ENCODE assay signal across 28 mouse cellular contexts in the genomic region with DNA sequence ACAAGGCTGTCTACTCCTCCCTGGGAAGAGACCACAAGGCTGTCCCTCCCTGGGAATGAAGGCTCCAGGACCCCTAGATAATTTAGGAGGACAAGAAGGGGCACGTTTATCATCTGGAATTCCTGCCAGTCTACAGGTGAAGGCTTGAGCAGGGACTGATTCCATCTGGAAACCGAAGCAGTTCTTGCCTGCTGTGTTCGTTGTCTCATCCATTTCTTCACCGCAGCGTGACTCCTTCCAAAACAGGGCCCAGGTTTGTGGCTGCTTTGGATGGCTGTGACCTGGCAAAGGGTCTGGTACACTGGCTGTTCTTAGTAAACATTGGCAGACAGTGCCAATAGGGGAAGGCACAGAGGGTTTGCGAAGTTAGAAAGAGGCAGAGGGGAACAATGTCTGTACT.
"Had no signal": no experiment of that assay in that cellular context is flagged by ENCODE, and none has a peak within 500 bp of the region (broad histone marks: within the 10 kb centered on the region; RNA-seq: fewer than 3 reads in every experiment).

No protein-coding gene starts in this region.

- DNase-seq: gastrocnemius, postnatal 14 days; gastrocnemius, postnatal 36 days; heart, adult 2 months; heart, postnatal 14 days; heart, postnatal 4 days; kidney, adult 11 months; kidney, adult 2 months; kidney, adult 9 months; kidney, postnatal 14 days; kidney, postnatal 36 days; layer of hippocampus, adult 9-11 months; layer of hippocampus, postnatal 36 days; left cerebral cortex, postnatal 4 days; liver; liver, embryonic 13.5 days had no signal

- H3K4me3 ChIP-seq: heart, adult 2 months; heart, embryonic 13.5 days; heart, embryonic 15.5 days; hindbrain, embryonic 10.5 days; hindbrain, embryonic 12.5 days; kidney, embryonic 15.5 days; left cerebral cortex, adult 2 months; limb, embryonic 12.5 days; liver, embryonic 13.5 days; liver, embryonic 15.5 days had no signal

- H3K9ac ChIP-seq: heart, embryonic 13.5 days; heart, embryonic 15.5 days; hindbrain, embryonic 12.5 days; hindbrain, embryonic 14.5 days; kidney, embryonic 15.5 days; limb, embryonic 12.5 days; liver, embryonic 13.5 days; liver, embryonic 15.5 days had no signal

- H3K4me2 ChIP-seq: heart, embryonic 11.5 days; heart, embryonic 13.5 days; heart, embryonic 15.5 days; hindbrain, embryonic 12.5 days; hindbrain, embryonic 14.5 days; kidney, embryonic 15.5 days; limb, embryonic 12.5 days; liver, embryonic 13.5 days; liver, embryonic 15.5 days had no signal

- H3K4me1 ChIP-seq: heart, embryonic 13.5 days; heart, embryonic 15.5 days; hindbrain, embryonic 10.5 days; hindbrain, embryonic 12.5 days; kidney, embryonic 15.5 days; limb, embryonic 12.5 days; liver, embryonic 13.5 days; liver, embryonic 15.5 days had no signal

- H3K9me3 ChIP-seq: heart, embryonic 13.5 days; heart, embryonic 15.5 days; hindbrain, embryonic 10.5 days; hindbrain, embryonic 12.5 days; kidney, embryonic 15.5 days; limb, embryonic 12.5 days; liver, embryonic 13.5 days; liver, embryonic 15.5 days had no signal

- H3K27me3 ChIP-seq: heart, embryonic 13.5 days; heart, embryonic 15.5 days; hindbrain, embryonic 12.5 days; kidney, embryonic 15.5 days; liver, embryonic 13.5 days; liver, embryonic 15.5 days had no signal

- ATAC-seq: hindbrain, postnatal 0 days; intestine, embryonic 16.5 days had no signal

- H3K27ac ChIP-seq: heart, adult 2 months; heart, embryonic 13.5 days; heart, embryonic 15.5 days; hindbrain, embryonic 10.5 days; hindbrain, embryonic 12.5 days; hindbrain, embryonic 14.5 days; hindbrain, postnatal 0 days; kidney, embryonic 15.5 days; kidney, postnatal 0 days; left cerebral cortex, adult 2 months; limb, embryonic 12.5 days; liver, embryonic 13.5 days; liver, embryonic 15.5 days had no signal

- H3K36me3 ChIP-seq: heart, embryonic 13.5 days; heart, embryonic 15.5 days; hindbrain, embryonic 10.5 days; hindbrain, embryonic 12.5 days; kidney, embryonic 15.5 days; limb, embryonic 12.5 days; liver, embryonic 13.5 days; liver, embryonic 15.5 days had no signal
